Mouse (Mus musculus) stomach, postnatal 0 days (tissue): ENCODE measurements around the gene Sulf2. TPM values are rescaled to one million over a fixed set of nuclear protein-coding genes. Genes with fewer than 3 reads are reported as not detected.

Experiments used
- ATAC-seq: fragments of 200-750 bp; cut with Nextera tagmentation; 2 replicates; pipeline ENCODE4 v1.8.0; 2017; ENCODE audit not compliant: low FRiP score, low TSS enrichment
- DNase-seq: peaks from one replicate; pipeline ENCODE4 v3.0.0-alpha.2; 2016; ENCODE audit warnings: low spot score
- H3K27ac ChIP-seq: fragments of 300-500 bp; sonication (generic); replicated peaks from 2 replicates; pipeline ENCODE4 v1.5.1; 2014; ENCODE audit warnings: mild to moderate bottlenecking, control low read depth
- H3K27me3 ChIP-seq: fragments of 300-500 bp; sonication (generic); 2 replicates; pipeline ENCODE4 v1.6.1; 2014; ENCODE audit warnings: low read length; ENCODE audit not compliant: control insufficient read depth, insufficient read depth
- H3K36me3 ChIP-seq: fragments of 300-500 bp; sonication (generic); 2 replicates; pipeline ENCODE4 v1.6.1; 2014; ENCODE audit warnings: low read length, mixed read lengths; ENCODE audit not compliant: control insufficient read depth, insufficient read depth
- H3K4me1 ChIP-seq: fragments of 300-500 bp; sonication (generic); replicated peaks from 2 replicates; pipeline ENCODE4 v1.6.1; 2014; ENCODE audit warnings: antibody characterized with exemption; ENCODE audit not compliant: control insufficient read depth, insufficient read depth
- H3K4me2 ChIP-seq: fragments of 300-500 bp; sonication (generic); replicated peaks from 2 replicates; pipeline ENCODE4 v1.6.1; 2014; ENCODE audit warnings: low read depth, mild to moderate bottlenecking, control low read depth, moderate library complexity
- H3K4me3 ChIP-seq: fragments of 300-500 bp; sonication (generic); 2 replicates; pipeline ENCODE4 v1.5.1; 2014; ENCODE audit warnings: low read depth, low read length, control low read depth
- H3K9ac ChIP-seq: fragments of 300-500 bp; sonication (generic); 2 replicates; pipeline ENCODE4 v1.6.1; 2014; ENCODE audit warnings: mild to moderate bottlenecking, low read length, control low read depth, mixed read lengths
- H3K9me3 ChIP-seq: fragments of 300-500 bp; sonication (generic); 2 replicates; pipeline ENCODE4 v1.6.1; 2016; ENCODE audit warnings: low read length; ENCODE audit not compliant: control insufficient read depth
- CTCF ChIP-seq: IDR thresholded peaks from 2 replicates; pipeline ENCODE4 v1.5.1; 2016; ENCODE audit warnings: antibody characterized with exemption, low read depth, mild to moderate bottlenecking, moderate library complexity
- EP300 ChIP-seq: optimal IDR thresholded peaks from 2 replicates; pipeline ENCODE3; 2016; ENCODE audit warnings: antibody characterized with exemption
- WGBS: fragments of 180-500 bp; shearing (Covaris S2); extraction: QIAGEN DNeasy Blood & Tissue Kit; methylation state at CpG from one replicate; pipeline ENCODE4 v1.1.7; 2014; 5-methylcytosine and 5-hydroxymethylcytosine counted together
- polyA plus RNA-seq: library from polyadenylated mRNA; unstranded; fragments of >200 nt; fragmentation: Nextera tagmentation; extraction: Ambion mirVana; gene quantifications from 2 replicates; pipeline ENCODE4 v1.2.1, GENCODE M21; 2015

Sulf2 gene
- polyA plus RNA-seq = 44.2 and 49.1 TPM in 2 replicates

- Histone ChIP-seq H3K4me3 (peak within 1 kb of the TSS; percentile 71), H3K9ac (peak within 1 kb of the TSS; percentile 83), H3K36me3 (no peaks in the 10 kb centered on the region), H3K4me2 (peak within 1 kb of the TSS; percentile 96), H3K27ac (peak within 1 kb of the TSS; percentile 91), H3K4me1 (peaks cover 3% of the 10 kb centered on the region), H3K9me3 (no peaks in the 10 kb centered on the region), H3K27me3 (no peaks in the 10 kb centered on the region)
- TF ChIP-seq EP300 = no peak
- peak; percentile 92 for TF ChIP-seq CTCF
- ATAC-seq (no peak), DNase-seq (peak; percentile 79)
- WGBS = 0% methylated on average over 23 of the region's 23 CpGs
Observed at GRCm38 (mm10) chr2:166155454-166155815, at the start of gene Sulf2. Gene Sulf2, minus strand, starts transcription at chr2:166155663.

- Histone ChIP-seq H3K9me3 (no peaks in the 10 kb centered on the region), H3K4me2 (no peak overlapping the region), H3K4me1 (no peaks in the 10 kb centered on the region), H3K27me3 (no peaks in the 10 kb centered on the region), H3K27ac (no peak overlapping the region; the same call in 1 of the 2 replicates), H3K9ac (no peak overlapping the region), H3K4me3 (no peak overlapping the region), H3K36me3 (no peaks in the 10 kb centered on the region)
- TF ChIP-seq EP300 (no peak), CTCF (no peak)
- WGBS = 67% methylated on average over 13 of the region's 13 CpGs
- DNase-seq = peak; percentile 24
- ATAC-seq = peak; percentile 22; the same call in 1 of the 2 replicates
Observed at GRCm38 (mm10) chr2:166204174-166204573, 48.7 kb upstream of the Sulf2 start.

- DNase-seq = peak; percentile 69
- peak; percentile 80 for ATAC-seq
- H3K4me1 ChIP-seq = no peaks in the 10 kb centered on the region
- TF ChIP-seq CTCF (no peak), EP300 (no peak)
- H3K4me2 ChIP-seq = no peak overlapping the region
- no peak overlapping the region; the same call in 1 of the 2 replicates for H3K27ac ChIP-seq
- H3K27me3 ChIP-seq = no peaks in the 10 kb centered on the region
- no peak overlapping the region for H3K9ac ChIP-seq
- no peaks in the 10 kb centered on the region for H3K36me3 ChIP-seq
- WGBS = 72% methylated on average over 11 of the region's 12 CpGs
- no peaks in the 10 kb centered on the region for H3K9me3 ChIP-seq
- H3K4me3 ChIP-seq = no peak overlapping the region
Observed at GRCm38 (mm10) chr2:166203647-166204046, 48.2 kb upstream of the Sulf2 start.

- Histone ChIP-seq H3K27ac (no peak overlapping the region), H3K36me3 (no peaks in the 10 kb centered on the region), H3K9ac (no peak overlapping the region), H3K4me3 (no peak overlapping the region), H3K9me3 (no peaks in the 10 kb centered on the region), H3K27me3 (no peaks in the 10 kb centered on the region), H3K4me1 (no peaks in the 10 kb centered on the region), H3K4me2 (no peak overlapping the region)
- DNase-seq = peak; percentile 34
- no peak for TF ChIP-seq CTCF
- TF ChIP-seq EP300 = no peak
- 56% methylated on average over 7 of the region's 7 CpGs for WGBS
- ATAC-seq = 0 out of 2 replicates have a peak, but pooled peaks have one; percentile 22
Observed at GRCm38 (mm10) chr2:166197964-166198363, 42.5 kb upstream of the Sulf2 start.

- 60% methylated on average over 6 of the region's 6 CpGs for WGBS
- Histone ChIP-seq H3K4me1 (no peaks in the 10 kb centered on the region), H3K9me3 (no peaks in the 10 kb centered on the region), H3K27me3 (no peaks in the 10 kb centered on the region), H3K36me3 (no peaks in the 10 kb centered on the region), H3K9ac (no peak overlapping the region), H3K4me2 (no peak overlapping the region), H3K4me3 (no peak overlapping the region), H3K27ac (no peak overlapping the region)
- no peak for ATAC-seq
- DNase-seq = no peak
- TF ChIP-seq CTCF = no peak
- TF ChIP-seq EP300 = no peak
Observed at GRCm38 (mm10) chr2:166197064-166197463, 41.6 kb upstream of the Sulf2 start.

- DNase-seq (no peak), ATAC-seq (no peak)
- no peaks in the 10 kb centered on the region for H3K9me3 ChIP-seq
- H3K27me3 ChIP-seq = no peaks in the 10 kb centered on the region
- TF ChIP-seq EP300 (no peak), CTCF (no peak)
- WGBS = 73% methylated on average over 13 of the region's 13 CpGs
- no peak overlapping the region for H3K4me3 ChIP-seq
- no peak overlapping the region for H3K9ac ChIP-seq
- H3K4me1 ChIP-seq = no peaks in the 10 kb centered on the region
- no peaks in the 10 kb centered on the region for H3K36me3 ChIP-seq
- no peak overlapping the region for H3K27ac ChIP-seq
- H3K4me2 ChIP-seq = no peak overlapping the region
Observed at GRCm38 (mm10) chr2:166196080-166196786, 40.8 kb upstream of the Sulf2 start.
